Mouse (Mus musculus): ENCODE data around the gene Fcho1. TPM values are rescaled to one million over a fixed set of nuclear protein-coding genes. Genes with fewer than 3 reads are reported as not detected.
"Not testable (repeated sequence)": the region's sequence is repeated elsewhere in the genome, so short reads cannot be mapped to it uniquely, and the experiment has no call there.

Fcho1 gene
- polyA plus RNA-seq, 1 experiment from 2014 or later, result 12.6 TPM

GRCm38 (mm10) chr8:71711574-71711973 lies 13.9 kb downstream of the Fcho1 start:
- Histone ChIP-seq H3K4me3 (no peak overlapping the region), H3K27me3 (ENCODE audit: poor library complexity, severe bottlenecking) (peaks cover 58% of the 10 kb centered on the region)
- WGBS, result 84% methylated on average over 2 of the region's 2 CpGs

GRCm38 (mm10) chr8:71709800-71710446 lies 15.6 kb downstream of the Fcho1 start:
- no peaks in the 10 kb centered on the region for H3K9me3 ChIP-seq
- peaks cover 70% of the 10 kb centered on the region for H3K27me3 ChIP-seq (ENCODE audit: poor library complexity, severe bottlenecking)
- H3K4me1 ChIP-seq, result peaks cover 12% of the 10 kb centered on the region
- 21% methylated on average over 25 of the region's 25 CpGs for WGBS
- H3K27ac ChIP-seq, result no peak overlapping the region
- H3K36me3 ChIP-seq (replicated peaks), result 0 out of 2 replicates have a peak, but pooled peaks cover 5% of the 10 kb centered on the region
- H3K4me3 ChIP-seq, result peak overlapping the region; percentile 32
- DNase-seq (ENCODE audit: extremely low spot score, low spot score), result peak; percentile 85

More at GRCm38 (mm10) chr8:71711574-71711973, 13.9 kb downstream of the Fcho1 start:
- H3K9me3 ChIP-seq, result no peaks in the 10 kb centered on the region
- peaks cover 12% of the 10 kb centered on the region for H3K4me1 ChIP-seq
- peaks cover 5% of the 10 kb centered on the region; the same call in 1 of the 2 replicates for H3K36me3 ChIP-seq (replicated peaks)
- no peak overlapping the region for H3K27ac ChIP-seq
- DNase-seq (ENCODE audit: extremely low spot score, low spot score), result no peak

- Histone ChIP-seq H3K9me3 (no peaks in the 10 kb centered on the region), H3K27ac (no peak overlapping the region), H3K36me3 (replicated peaks) (0 out of 2 replicates have a peak, but pooled peaks cover 5% of the 10 kb centered on the region), H3K27me3 (ENCODE audit: poor library complexity, severe bottlenecking) (peaks cover 76% of the 10 kb centered on the region), H3K4me1 (peaks cover 12% of the 10 kb centered on the region), H3K4me3 (peak overlapping the region; percentile 32)
- no peak for DNase-seq (ENCODE audit: extremely low spot score, low spot score)
- WGBS, result 34% methylated on average over 25 of the region's 25 CpGs
Measured at GRCm38 (mm10) chr8:71709134-71709799, 16.2 kb downstream of the Fcho1 start.

- DNase-seq (ENCODE audit: extremely low spot score, low spot score), result no peak
- no peak overlapping the region for H3K27ac ChIP-seq
Measured at GRCm38 (mm10) chr8:71707874-71708273, 17.6 kb downstream of the Fcho1 start.

GRCm38 (mm10) chr8:71703400-71703799 lies 22.1 kb downstream of the Fcho1 start:
- not testable (repeated sequence) for H3K4me3 ChIP-seq; H3K9me3 ChIP-seq; H3K27ac ChIP-seq; H3K36me3 ChIP-seq (replicated peaks); DNase-seq (ENCODE audit: extremely low spot score, low spot score)
- Histone ChIP-seq H3K27me3 (ENCODE audit: poor library complexity, severe bottlenecking) (peaks cover 94% of the 10 kb centered on the region), H3K4me1 (peaks cover 25% of the 10 kb centered on the region)

More at GRCm38 (mm10) chr8:71707874-71708273, 17.6 kb downstream of the Fcho1 start:
- no peak overlapping the region for H3K4me3 ChIP-seq
- H3K36me3 ChIP-seq (replicated peaks), result 0 out of 2 replicates have a peak, but pooled peaks cover 5% of the 10 kb centered on the region
- WGBS, result 34% methylated on average over 8 of the region's 8 CpGs
- peaks cover 90% of the 10 kb centered on the region for H3K27me3 ChIP-seq (ENCODE audit: poor library complexity, severe bottlenecking)
- H3K9me3 ChIP-seq, result no peaks in the 10 kb centered on the region
- peaks cover 12% of the 10 kb centered on the region for H3K4me1 ChIP-seq

- Histone ChIP-seq H3K36me3 (replicated peaks) (no peaks in the 10 kb centered on the region), H3K27ac (no peak overlapping the region), H3K4me3 (no peak overlapping the region), H3K4me1 (peaks cover 27% of the 10 kb centered on the region), H3K9me3 (no peaks in the 10 kb centered on the region), H3K27me3 (ENCODE audit: poor library complexity, severe bottlenecking) (peaks cover 94% of the 10 kb centered on the region)
- no peak for DNase-seq (ENCODE audit: extremely low spot score, low spot score)
- WGBS, result 88% methylated on average over 3 of the region's 3 CpGs
Measured at GRCm38 (mm10) chr8:71702923-71703322, 22.6 kb downstream of the Fcho1 start.

- Histone ChIP-seq H3K27ac (no peak overlapping the region), H3K4me1 (peaks cover 27% of the 10 kb centered on the region), H3K36me3 (replicated peaks) (no peaks in the 10 kb centered on the region), H3K27me3 (ENCODE audit: poor library complexity, severe bottlenecking) (peaks cover 94% of the 10 kb centered on the region), H3K9me3 (no peaks in the 10 kb centered on the region), H3K4me3 (no peak overlapping the region)
- WGBS, result 33% methylated on average over 4 of the region's 4 CpGs
- DNase-seq (ENCODE audit: extremely low spot score, low spot score), result no peak
Measured at GRCm38 (mm10) chr8:71702087-71702432, 23.5 kb downstream of the Fcho1 start.

- peak within 1 kb of the TSS; percentile 19; the same call in 1 of the 2 replicates for H3K4me3 ChIP-seq
- no peaks in the 10 kb centered on the region for H3K36me3 ChIP-seq (replicated peaks)
- H3K9me3 ChIP-seq, result no peaks in the 10 kb centered on the region
- WGBS, result 20% methylated on average over 33 of the region's 34 CpGs
- DNase-seq (ENCODE audit: extremely low spot score, low spot score), result no peak
- H3K4me1 ChIP-seq, result peaks cover 27% of the 10 kb centered on the region
- peaks cover 95% of the 10 kb centered on the region for H3K27me3 ChIP-seq (ENCODE audit: poor library complexity, severe bottlenecking)
- no peak within 1 kb of the TSS for H3K27ac ChIP-seq
Measured at GRCm38 (mm10) chr8:71701414-71702086, 24.0 kb downstream of the Fcho1 start, which contains the start of gene B3gnt3. B3gnt3 (minus strand) TSS chr8:71701789.

- Histone ChIP-seq H3K9me3 (no peaks in the 10 kb centered on the region), H3K27ac (no peak overlapping the region), H3K4me1 (peaks cover 27% of the 10 kb centered on the region), H3K27me3 (ENCODE audit: poor library complexity, severe bottlenecking) (peaks cover 97% of the 10 kb centered on the region), H3K4me3 (peak overlapping the region; percentile 19; the same call in 1 of the 2 replicates), H3K36me3 (replicated peaks) (no peaks in the 10 kb centered on the region)
- DNase-seq (ENCODE audit: extremely low spot score, low spot score), result no peak
- WGBS, result 11% methylated on average over 29 of the region's 29 CpGs
Measured at GRCm38 (mm10) chr8:71700493-71701269, 24.8 kb downstream of the Fcho1 start.

- WGBS, result 66% methylated on average over 12 of the region's 12 CpGs
- not testable (repeated sequence) for DNase-seq (ENCODE audit: extremely low spot score, low spot score); H3K36me3 ChIP-seq (replicated peaks); H3K27ac ChIP-seq; H3K4me3 ChIP-seq; H3K9me3 ChIP-seq
- Histone ChIP-seq H3K4me1 (peaks cover 25% of the 10 kb centered on the region), H3K27me3 (ENCODE audit: poor library complexity, severe bottlenecking) (peaks cover 99% of the 10 kb centered on the region)
Measured at GRCm38 (mm10) chr8:71695456-71695855, 30.1 kb downstream of the Fcho1 start.

- Histone ChIP-seq H3K4me3 (peak overlapping the region; percentile 13), H3K27ac (no peak overlapping the region), H3K9me3 (no peaks in the 10 kb centered on the region), H3K27me3 (ENCODE audit: poor library complexity, severe bottlenecking) (peaks cover 99% of the 10 kb centered on the region), H3K36me3 (replicated peaks) (no peaks in the 10 kb centered on the region), H3K4me1 (peaks cover 20% of the 10 kb centered on the region)
- 9% methylated on average over 68 of the region's 68 CpGs for WGBS
- DNase-seq (ENCODE audit: extremely low spot score, low spot score), result no peak
Measured at GRCm38 (mm10) chr8:71693166-71694041, 32.1 kb downstream of the Fcho1 start.
